Mouse (Mus musculus) retina, postnatal 7 days (tissue): ENCODE results near the gene Olfr1254.

Source experiments
- DNase-seq: peaks from one replicate; pipeline ENCODE4 v3.0.0-alpha.2; 2012; ENCODE audit warnings: low read depth, low spot score

Gene Olfr1254

GRCm38 (mm10) chr2:89793519-89793918 is at the start of gene Olfr1254:
Gene Olfr1254, minus strand, starts transcription at chr2:89793619.
- DNase-seq = no peak

DNA sequence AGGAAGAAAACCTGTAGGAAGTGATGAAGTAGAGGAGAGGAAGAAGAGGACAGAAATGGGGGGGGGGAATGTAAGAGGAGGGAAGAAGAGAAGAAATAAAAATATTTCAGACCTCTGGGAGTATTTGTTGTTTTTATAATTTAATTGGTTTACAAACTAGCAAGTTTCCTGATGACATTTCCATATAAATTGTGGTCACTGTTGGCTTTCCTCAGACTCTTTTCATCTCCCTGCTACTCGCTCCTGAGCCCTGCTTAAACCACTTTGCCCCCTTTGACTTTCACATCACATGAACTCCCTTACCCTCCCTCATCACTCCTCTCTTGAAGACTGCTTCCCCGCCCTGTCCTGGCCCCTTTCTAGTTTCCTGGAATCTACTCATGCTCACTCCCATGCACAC is 48.0 kb upstream of the Olfr1254 start, which contains the start of gene Olfr1256:
Gene Olfr1256 (minus strand): TSS at position 101 of the 400 bp plus-strand sequence.
- no peak for DNase-seq

- no peak for DNase-seq
Observed at GRCm38 (mm10) chr2:89820216-89820615, 26.8 kb upstream of the Olfr1254 start.

DNA sequence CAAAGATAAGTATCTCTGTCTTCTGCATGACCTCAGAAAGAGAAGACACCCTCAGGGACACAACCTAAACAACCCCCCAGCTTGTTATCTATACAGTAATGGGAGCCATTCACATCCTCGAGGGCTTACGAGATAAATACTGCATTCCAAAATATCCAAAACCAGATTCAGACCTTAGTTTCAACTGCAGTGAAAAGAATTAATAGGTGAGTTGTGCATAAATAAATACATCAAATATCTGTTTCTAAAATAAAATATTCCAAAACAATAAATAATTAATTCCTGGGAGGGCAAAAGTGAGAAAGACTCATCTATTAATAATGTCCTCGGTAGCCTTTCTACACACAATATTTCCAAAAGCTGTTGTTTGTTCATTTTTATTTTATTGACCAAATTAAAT is 18.3 kb upstream of the Olfr1254 start, which contains the start of gene Olfr1255:
Gene Olfr1255 (plus strand): TSS at position 301 of the 400 bp plus-strand sequence.
- DNase-seq = no peak

GRCm38 (mm10) chr2:89810751-89811150 is 17.3 kb upstream of the Olfr1254 start:
- DNase-seq = no peak

GRCm38 (mm10) chr2:89799583-89799982 is 6.2 kb upstream of the Olfr1254 start:
- no peak for DNase-seq

DNA sequence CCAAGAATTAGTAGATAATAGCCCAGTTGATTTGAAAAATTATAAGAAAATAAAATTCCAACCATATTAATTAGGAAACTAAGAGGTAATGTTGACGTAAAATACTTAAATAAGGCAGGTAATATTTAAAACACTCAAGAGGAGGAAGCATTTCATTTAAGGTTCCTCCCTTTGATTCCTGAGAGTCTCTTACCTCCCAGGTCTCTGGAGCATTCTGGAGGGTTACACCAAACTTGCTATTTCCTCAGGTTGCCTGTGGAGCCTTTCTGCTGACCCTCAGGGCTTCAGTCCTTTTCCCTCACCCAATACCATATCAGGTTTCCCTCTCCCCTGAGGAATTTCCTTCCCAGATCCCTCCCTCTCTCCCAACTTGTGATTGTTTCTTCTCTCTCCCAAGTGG is 36.4 kb downstream of the Olfr1254 start, which contains the start of gene Olfr1253:
Gene Olfr1253 (minus strand): TSS at position 101 of the 400 bp plus-strand sequence.
- DNase-seq = no peak
